In genomic region chr4:40759876-40760275, GRCm38 (mm10) we compare ENCODE assay signal across 23 mouse cellular contexts.
"Had no signal": no experiment of that assay in that cellular context is flagged by ENCODE, and none has a peak within 500 bp of the region (broad histone marks: within the 10 kb centered on the region; RNA-seq: fewer than 3 reads in every experiment).

No protein-coding gene starts in this region.

- H3K4me1 ChIP-seq: limb, embryonic 13.5 days had no signal

- H3K27me3 ChIP-seq: liver, embryonic 15.5 days; lung, embryonic 15.5 days; neural tube, embryonic 12.5 days; stomach, embryonic 15.5 days had no signal

- H3K36me3 ChIP-seq: midbrain, embryonic 15.5 days had no signal

- H3K4me2 ChIP-seq: limb, embryonic 13.5 days; liver, embryonic 12.5 days; liver, embryonic 15.5 days; lung, embryonic 15.5 days; midbrain, embryonic 12.5 days; midbrain, embryonic 15.5 days; neural tube, embryonic 12.5 days; neural tube, embryonic 15.5 days; stomach, embryonic 15.5 days had no signal

- DNase-seq: kidney, adult 18-20 months; kidney, adult 9 months; kidney, postnatal 14 days; kidney, postnatal 4 days; layer of hippocampus, adult 9-11 months; liver; lung, adult 18-20 months; lung, postnatal 14 days; lung, postnatal 4 days; right cerebral cortex, adult 18-20 months; right cerebral cortex, postnatal 14 days; right cerebral cortex, postnatal 4 days had no signal

- H3K27ac ChIP-seq: layer of hippocampus, adult 2 months; limb, embryonic 10.5 days; limb, embryonic 13.5 days; liver, embryonic 12.5 days; liver, embryonic 15.5 days; lung, embryonic 15.5 days; midbrain, embryonic 12.5 days; midbrain, embryonic 15.5 days; neural tube, embryonic 12.5 days; neural tube, embryonic 15.5 days; stomach, embryonic 15.5 days had no signal

- H3K4me3 ChIP-seq: layer of hippocampus, adult 2 months; limb, embryonic 10.5 days; limb, embryonic 13.5 days; liver, embryonic 12.5 days; liver, embryonic 15.5 days; lung, embryonic 15.5 days; midbrain, embryonic 12.5 days; midbrain, embryonic 15.5 days; neural tube, embryonic 12.5 days; neural tube, embryonic 15.5 days; stomach, embryonic 15.5 days had no signal

- ATAC-seq: liver, embryonic 12.5 days; midbrain, embryonic 15.5 days had no signal

- H3K9ac ChIP-seq: limb, embryonic 13.5 days; liver, embryonic 12.5 days; liver, embryonic 15.5 days; lung, embryonic 15.5 days; midbrain, embryonic 12.5 days; midbrain, embryonic 15.5 days; neural tube, embryonic 12.5 days; neural tube, embryonic 15.5 days; stomach, embryonic 15.5 days had no signal

- H3K9me3 ChIP-seq: limb, embryonic 10.5 days; limb, embryonic 13.5 days; liver, embryonic 12.5 days; liver, embryonic 15.5 days; lung, embryonic 15.5 days; midbrain, embryonic 12.5 days; midbrain, embryonic 15.5 days; neural tube, embryonic 12.5 days; neural tube, embryonic 15.5 days; stomach, embryonic 15.5 days had no signal
